Mouse (Mus musculus) lung, adult 2 months (tissue): ENCODE measurements at regions not wholly inside any gene's neighbourhood (a gene's known extent, or its start where the extent isn't known, plus 50 kb on each side); places are given as distances from the start of the nearest gene placed in this dataset.

Source experiments
- DNase-seq: peaks from one replicate; pipeline ENCODE4 v3.0.0; 2022
- H3K4me1 ChIP-seq: fragments of 200-500 bp; 2 replicates; pipeline ENCODE4 v1.6.1; 2011; ENCODE audit warnings: low read length; ENCODE audit not compliant: control insufficient read depth, insufficient read depth
- H3K4me3 ChIP-seq: fragments of 200-500 bp; replicated peaks from 2 replicates; pipeline ENCODE3; 2011; ENCODE audit warnings: low read depth, mild to moderate bottlenecking, control low read depth, low read length; ENCODE audit errors: extremely low read depth
- CTCF ChIP-seq: fragments of 200-500 bp; IDR thresholded peaks from 2 replicates; pipeline ENCODE4 v1.5.1; 2011; ENCODE audit warnings: mild to moderate bottlenecking, low read length, control low read depth; ENCODE audit not compliant: insufficient read depth
- POLR2A ChIP-seq: fragments of 200-500 bp; IDR thresholded peaks from 2 replicates; pipeline ENCODE4 v1.6.1; 2011; ENCODE audit warnings: low read depth, mild to moderate bottlenecking, control low read depth, low read length, borderline replicate concordance; ENCODE audit errors: extremely low read depth
- WGBS: fragments of 180-500 bp; shearing (Covaris S2); methylation state at CpG from one replicate; pipeline ENCODE4 v1.1.7; 2018; 5-methylcytosine and 5-hydroxymethylcytosine counted together

DNA sequence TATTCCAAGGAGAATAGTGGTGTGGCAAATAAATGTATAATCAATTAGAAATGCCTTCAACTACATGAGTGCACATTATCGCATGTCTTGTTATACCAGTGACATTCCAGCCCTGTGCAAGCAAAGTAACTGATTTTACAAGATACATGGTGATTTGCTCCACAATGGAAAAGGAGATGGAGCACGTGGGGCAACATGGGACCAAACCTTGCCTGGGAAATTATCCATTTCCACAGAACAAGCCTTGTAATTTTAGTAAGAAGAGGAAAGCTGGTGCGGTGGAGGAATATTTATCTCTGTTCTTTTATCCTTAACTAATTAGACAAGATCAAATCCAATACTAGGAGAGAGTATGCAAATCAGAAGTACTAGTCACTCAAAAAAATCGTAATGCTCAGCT is 222.5 kb upstream of the Gbe1 start:
- no peak overlapping the region for H3K4me3 ChIP-seq
- TF ChIP-seq CTCF: no peak
- TF ChIP-seq POLR2A: no peak
- 89% methylated on average over 4 of the region's 4 CpGs for WGBS
- no peak for DNase-seq
- H3K4me1 ChIP-seq: no peaks in the 10 kb centered on the region

DNA sequence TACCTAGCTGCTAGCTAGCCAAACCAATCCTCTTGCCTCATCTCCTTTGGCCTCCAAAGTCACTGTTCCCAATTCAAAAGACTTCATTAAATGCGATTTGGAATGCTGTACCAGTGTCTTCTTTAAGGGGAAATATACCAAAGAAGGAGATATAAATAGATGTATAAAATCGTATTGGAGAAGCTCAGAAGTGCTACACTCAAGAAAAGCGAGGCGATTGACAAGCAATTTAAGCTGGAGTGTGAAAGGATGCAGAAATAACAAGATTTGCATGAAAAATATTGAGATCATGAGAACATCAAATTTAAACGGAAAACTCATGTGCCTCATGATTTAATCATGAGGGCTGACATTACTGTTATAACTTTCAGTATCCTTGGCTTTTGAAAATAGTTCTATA is 221.8 kb upstream of the Gbe1 start:
- H3K4me3 ChIP-seq: no peak overlapping the region
- DNase-seq: no peak
- TF ChIP-seq POLR2A: no peak
- TF ChIP-seq CTCF: no peak
- 87% methylated on average over 5 of the region's 5 CpGs for WGBS
- H3K4me1 ChIP-seq: no peaks in the 10 kb centered on the region

DNA sequence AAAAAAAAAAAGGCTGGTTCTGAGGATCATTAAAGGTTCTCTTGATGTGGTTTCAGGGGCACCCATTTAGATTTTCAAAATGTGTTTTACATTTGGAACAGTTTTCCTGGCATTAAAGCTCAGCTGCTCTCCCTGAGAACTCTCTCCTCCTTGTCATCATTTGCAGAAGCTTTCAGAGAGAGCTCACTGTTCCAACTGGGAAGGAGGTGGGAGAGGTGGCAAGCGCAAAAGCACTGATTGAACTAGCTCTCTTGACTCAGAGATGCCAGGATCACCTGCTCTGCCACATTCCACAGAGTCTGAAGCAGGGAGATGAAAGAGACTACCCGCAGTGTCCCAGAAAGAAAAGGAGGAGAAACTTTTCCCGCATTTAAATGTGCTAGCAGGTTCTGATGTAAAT is 220.5 kb upstream of the Gbe1 start:
- WGBS: 38% methylated on average over 3 of the region's 3 CpGs
- no peak for TF ChIP-seq POLR2A
- no peak for TF ChIP-seq CTCF
- Histone ChIP-seq H3K4me1 (no peaks in the 10 kb centered on the region), H3K4me3 (no peak overlapping the region)
- DNase-seq: no peak

DNA sequence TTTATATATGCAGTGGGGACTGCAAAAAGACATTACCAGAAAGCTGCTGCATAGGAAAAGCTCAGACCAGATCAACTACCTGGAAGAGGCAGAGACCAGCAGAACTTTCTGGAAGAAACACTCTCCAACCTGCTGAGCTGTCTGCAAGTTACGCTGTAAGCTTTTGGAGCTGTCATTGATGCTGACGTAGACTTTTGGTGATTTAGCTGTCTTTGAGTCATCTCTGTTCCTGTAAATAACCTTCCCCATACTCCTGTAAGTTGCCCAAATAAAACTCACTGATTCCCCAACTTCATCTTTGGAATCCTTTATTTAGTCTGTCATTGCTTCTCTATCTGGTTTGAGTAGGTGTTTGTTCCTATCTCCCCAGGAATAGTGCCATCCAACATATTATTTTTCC is 218.5 kb upstream of the Gbe1 start:
- Histone ChIP-seq H3K4me3 (no peak overlapping the region), H3K4me1 (no peaks in the 10 kb centered on the region)
- 74% methylated on average over 2 of the region's 2 CpGs for WGBS
- no peak for DNase-seq
- TF ChIP-seq CTCF (no peak), POLR2A (no peak)

DNA sequence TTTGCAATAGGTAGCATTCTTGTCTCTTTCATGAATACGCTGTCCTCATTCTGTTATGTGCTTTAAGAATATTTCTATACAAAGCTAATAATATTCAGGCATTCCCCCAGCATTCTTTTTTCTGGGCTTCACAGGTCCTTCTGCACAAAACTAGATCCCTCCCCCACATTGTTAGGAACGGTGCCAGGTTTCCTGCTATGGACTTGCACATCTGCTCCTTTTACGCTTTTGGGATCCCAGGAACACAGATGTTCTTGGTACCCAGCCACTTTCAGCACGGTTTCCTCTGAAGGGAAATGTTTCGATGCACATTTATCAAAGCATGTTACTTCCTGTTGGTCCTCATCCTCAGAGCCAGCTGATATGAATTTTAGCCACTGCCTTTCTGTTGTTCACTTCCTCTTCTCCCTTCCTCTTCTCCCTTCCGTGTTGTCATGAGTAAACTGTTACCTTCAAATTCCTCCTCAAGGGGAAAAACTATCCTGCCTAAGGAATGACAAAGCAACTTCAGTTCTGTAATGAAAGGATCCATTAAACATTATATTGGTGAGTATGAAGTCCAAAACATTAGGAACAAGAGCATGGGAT is 209.9 kb upstream of the Gbe1 start:
- 28% methylated on average over 6 of the region's 6 CpGs for whole genome bisulfite sequencing
- TF ChIP-seq POLR2A: no peak
- TF ChIP-seq CTCF: no peak
- no peak for DNase-seq
- no peak overlapping the region for H3K4me3 ChIP-seq
- H3K4me1 ChIP-seq: no peaks in the 10 kb centered on the region

DNA sequence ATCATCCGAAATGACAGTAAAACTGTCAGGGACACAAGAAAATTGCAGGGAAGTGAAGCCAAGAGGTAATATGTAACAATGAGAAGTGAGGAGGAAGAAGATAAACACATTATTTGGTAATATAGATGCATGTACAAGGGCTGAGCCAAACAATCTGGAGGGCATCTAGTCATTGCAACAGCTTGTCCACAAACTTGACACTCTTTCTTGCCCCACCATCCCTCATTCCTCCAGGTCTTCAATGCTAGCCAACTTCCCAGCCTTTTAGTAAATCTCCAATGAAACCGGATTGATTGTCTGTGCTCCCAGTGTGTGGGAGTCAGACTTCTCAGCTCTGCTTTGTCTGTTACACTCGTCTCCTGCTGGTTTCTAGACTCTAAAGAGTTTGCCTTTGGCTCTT is 172.3 kb upstream of the Gbe1 start:
- H3K4me3 ChIP-seq: no peak overlapping the region
- no peaks in the 10 kb centered on the region for H3K4me1 ChIP-seq
- no peak for DNase-seq
- 70% methylated on average over 3 of the region's 3 CpGs for WGBS
- TF ChIP-seq CTCF (no peak), POLR2A (no peak)

DNA sequence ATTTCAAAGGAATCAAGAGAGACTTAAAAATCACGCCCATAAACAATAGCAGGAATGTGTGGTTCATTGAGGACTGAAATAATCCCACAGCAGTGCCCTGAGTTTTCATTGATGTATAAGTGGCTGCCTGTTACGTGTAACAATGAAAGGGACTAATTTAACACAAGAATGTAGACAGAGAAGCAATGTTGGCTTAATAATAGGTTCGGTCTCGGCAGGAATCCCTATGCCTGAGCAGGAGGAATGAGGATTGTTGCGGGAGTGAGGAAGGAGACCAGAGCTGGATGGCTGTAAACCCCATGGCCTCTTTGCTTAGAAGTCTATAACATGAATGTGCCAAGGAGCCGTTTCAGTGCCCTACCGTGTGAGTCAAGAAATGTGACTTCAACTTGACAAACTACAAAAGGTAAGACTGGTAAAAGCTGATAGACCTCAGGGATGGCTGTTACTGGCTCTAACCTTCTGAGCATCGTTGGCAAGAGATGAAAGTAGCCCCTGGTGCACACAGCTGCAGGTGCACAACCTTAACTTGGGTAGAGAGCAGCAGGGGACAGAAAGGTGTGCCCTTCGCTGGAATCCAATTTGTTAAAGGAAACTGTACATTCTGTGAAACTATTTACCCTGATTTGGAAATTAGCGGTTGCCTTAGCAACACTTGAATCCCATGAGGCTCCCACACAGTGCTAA is 165.9 kb upstream of the Gbe1 start:
- no peak for DNase-seq
- 78% methylated on average over 10 of the region's 10 CpGs for WGBS
- no peak overlapping the region for H3K4me3 ChIP-seq
- no peaks in the 10 kb centered on the region for H3K4me1 ChIP-seq
- TF ChIP-seq CTCF (no peak), POLR2A (no peak)

DNA sequence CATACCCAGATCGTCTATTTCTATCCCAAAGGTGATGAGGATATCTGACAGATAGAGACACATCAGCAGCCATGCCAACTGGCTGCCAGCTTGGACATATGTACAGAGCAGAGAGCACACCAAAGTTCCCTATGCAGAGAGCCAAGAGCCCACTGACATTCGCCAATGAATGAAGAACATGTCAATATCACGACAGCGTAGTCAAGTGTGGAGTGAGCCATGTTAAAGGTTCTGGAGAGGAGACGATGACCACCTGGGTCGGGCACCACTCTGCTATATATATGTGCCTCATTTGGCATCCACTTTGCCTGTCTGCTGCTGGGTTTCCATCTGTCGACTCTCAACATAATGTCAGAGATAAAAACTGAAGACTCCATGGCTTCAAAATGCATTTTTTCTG is 159.2 kb upstream of the Gbe1 start:
- WGBS: 77% methylated on average over 7 of the region's 7 CpGs
- TF ChIP-seq CTCF (no peak), POLR2A (no peak)

DNA sequence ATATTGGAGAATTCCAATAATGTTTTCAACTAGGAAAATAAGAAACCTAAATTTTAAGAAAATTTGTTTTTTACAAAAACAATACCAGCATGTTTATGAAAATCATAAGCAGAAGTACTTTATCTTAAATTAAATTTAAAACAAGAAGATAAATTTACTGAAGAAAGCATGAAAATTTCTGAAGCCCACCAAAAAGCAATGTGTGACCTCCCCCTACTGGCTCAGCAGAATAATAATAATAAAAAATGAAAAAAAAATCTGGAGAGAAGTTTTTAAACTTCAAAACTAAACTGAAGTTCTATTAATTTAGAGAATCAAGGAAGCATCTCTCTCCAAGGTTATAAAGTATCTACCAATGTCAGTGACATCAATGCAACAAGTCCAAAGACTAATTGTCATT is 153.2 kb upstream of the Gbe1 start:
- Histone ChIP-seq H3K4me3 (no peak overlapping the region), H3K4me1 (no peaks in the 10 kb centered on the region)
- TF ChIP-seq CTCF: no peak
- TF ChIP-seq POLR2A: no peak
- DNase-seq: no peak

More for the DNA sequence above, 159.2 kb upstream of the Gbe1 start:
- no peaks in the 10 kb centered on the region for H3K4me1 ChIP-seq
- H3K4me3 ChIP-seq: no peak overlapping the region
- DNase-seq: no peak

DNA sequence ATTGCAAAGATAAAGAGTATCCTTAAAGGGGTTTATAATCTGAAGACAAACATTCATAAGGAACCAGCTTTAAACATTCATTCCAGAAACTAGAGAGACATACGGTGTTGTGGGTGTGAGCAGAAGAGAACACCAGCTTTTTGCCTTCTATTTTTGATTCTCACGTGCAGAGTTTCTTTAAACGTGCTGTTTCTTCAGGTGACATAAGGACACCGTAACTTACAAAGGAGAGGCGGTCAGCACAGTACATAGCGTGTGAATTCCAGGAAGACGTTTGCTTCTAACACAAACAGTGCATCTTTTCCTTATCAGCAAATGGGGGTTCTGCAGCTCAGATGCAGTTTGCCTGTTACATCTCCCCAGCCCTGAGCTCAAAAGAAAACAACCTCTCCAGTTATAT is 138.6 kb upstream of the Gbe1 start:
- no peak for TF ChIP-seq CTCF
- 38% methylated on average over 7 of the region's 7 CpGs for WGBS
- H3K4me1 ChIP-seq: no peaks in the 10 kb centered on the region; the same call in 1 of the 2 replicates
- DNase-seq: no peak
- H3K4me3 ChIP-seq: no peak overlapping the region

DNA sequence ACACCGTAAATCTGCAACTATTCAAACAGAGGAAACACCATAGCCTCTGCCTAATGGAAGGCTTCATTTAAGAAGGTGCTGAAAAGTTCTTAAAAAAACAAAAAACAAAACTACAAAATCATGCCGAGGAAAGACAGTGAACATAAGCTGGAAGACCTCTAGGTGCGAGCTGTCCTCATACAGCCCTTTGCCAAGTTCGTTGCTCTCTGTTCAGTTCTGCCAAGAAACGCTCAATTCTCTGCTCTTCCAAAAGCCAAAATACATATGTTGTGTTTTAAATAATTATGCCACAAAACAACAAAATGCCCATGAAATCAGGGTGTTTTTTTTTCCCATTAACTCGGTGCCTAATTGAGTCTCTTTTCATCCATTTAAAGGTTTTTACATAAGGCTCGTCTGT is 134.8 kb upstream of the Gbe1 start:
- TF ChIP-seq CTCF (no peak), POLR2A (no peak)
- no peaks in the 10 kb centered on the region; the same call in 1 of the 2 replicates for H3K4me1 ChIP-seq
- DNase-seq: no peak
- WGBS: 72% methylated on average over 7 of the region's 7 CpGs
- H3K4me3 ChIP-seq: no peak overlapping the region
